Comparison of ENCODE assay signal across 8 mouse cellular contexts in the genomic region with DNA sequence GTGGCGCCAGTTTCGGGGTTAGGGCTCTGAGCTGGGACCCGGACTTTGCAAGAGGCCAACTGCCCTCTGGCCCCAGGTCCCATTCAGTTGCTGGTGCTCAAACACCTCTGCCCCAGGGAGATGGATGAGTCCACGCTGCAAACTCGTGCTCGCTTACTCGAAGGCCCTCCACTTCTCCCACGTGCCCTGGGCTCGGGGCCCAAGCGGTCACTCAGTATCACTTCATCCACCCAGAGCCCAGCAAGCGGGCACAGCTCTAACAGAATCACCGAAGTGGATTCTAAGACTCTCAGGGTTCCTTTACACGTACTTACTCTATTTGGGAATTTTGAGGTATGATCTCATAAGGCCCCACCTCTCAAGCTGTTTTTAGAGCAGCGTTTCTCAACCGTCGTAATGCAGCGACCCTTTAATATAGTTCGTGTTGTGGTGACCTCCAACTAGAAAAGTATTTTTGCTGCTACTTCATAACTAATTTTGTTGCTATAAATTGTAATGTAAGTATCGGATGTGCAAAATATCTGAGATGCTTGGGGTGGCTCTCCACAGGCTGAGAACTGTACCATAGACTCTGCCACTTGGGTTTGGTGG. TPM values are rescaled to one million over a fixed set of nuclear protein-coding genes. Genes with fewer than 3 reads are reported as not detected.
DNase-seq lines count a peak whose midpoint lies in the region; ATAC-seq and TF ChIP-seq lines count a peak whose summit lies in the region.

No protein-coding gene starts in this region.

- no peak overlapping the region for H3K27ac ChIP-seq in cerebellum, adult 2 months (ENCODE audit: insufficient read depth, low read length)
- peak overlapping the region; percentile 66 for H3K27ac ChIP-seq in CH12.LX (ENCODE audit: insufficient read depth, low read depth)
- peak overlapping the region; percentile 84 for H3K27ac ChIP-seq in forebrain, embryonic 12.5 days
- H3K27ac ChIP-seq in kidney, embryonic 14.5 days (ENCODE audit: low read depth, low read length) = peak overlapping the region; percentile 98
- peak overlapping the region; percentile 90 for H3K27ac ChIP-seq in testis, adult 2 months (ENCODE audit: control insufficient read depth, insufficient read depth, low read depth, low read length)

- peaks cover 0 to 20% of the 10 kb centered on the region in 2 experiments for H3K36me3 ChIP-seq in CH12.LX (replicated peaks in 1 of 2; ENCODE audit: control insufficient read depth in 1 of 2, insufficient read depth in 1 of 2, low read length in 1 of 2)
- H3K36me3 ChIP-seq in forebrain, embryonic 12.5 days (replicated peaks) = no peaks in the 10 kb centered on the region
- H3K36me3 ChIP-seq in kidney, embryonic 14.5 days (ENCODE audit: control insufficient read depth, insufficient read depth, low read length) = no peaks in the 10 kb centered on the region
- H3K36me3 ChIP-seq in testis, adult 2 months (ENCODE audit: control insufficient read depth, insufficient read depth, low read length) = no peaks in the 10 kb centered on the region

- peak overlapping the region; percentile 38 for H3K4me3 ChIP-seq in cerebellum, adult 2 months (replicated peaks; ENCODE audit: insufficient read depth, low read depth, low read length)
- H3K4me3 ChIP-seq in CH12.LX (replicated peaks in 1 of 3; ENCODE audit: low read depth in 2 of 3, low read length in 2 of 3, poor library complexity in 1 of 3) = peak overlapping the region; percentile 40 to 97 (median 63)
- H3K4me3 ChIP-seq in forebrain, embryonic 12.5 days (replicated peaks) = peak overlapping the region; percentile 56
- H3K4me3 ChIP-seq in kidney, embryonic 14.5 days (ENCODE audit: low read length) = peak overlapping the region; percentile 63
- H3K4me3 ChIP-seq in testis, adult 2 months (ENCODE audit: control insufficient read depth, low read depth, low read length) = peak overlapping the region; percentile 92

- no peak for TF ChIP-seq POLR2A in cerebellum, adult 2 months (IDR thresholded peaks at IDR 0.05; ENCODE audit: borderline replicate concordance, insufficient read depth, low read length)
- no peak for TF ChIP-seq POLR2A in CH12.LX (IDR thresholded peaks at IDR 0.05; ENCODE audit: low read depth, low read length)
- TF ChIP-seq POLR2A in testis, adult 2 months (IDR thresholded peaks at IDR 0.05; ENCODE audit: control insufficient read depth, low read depth, low read length) = no peak

- H3K9me3 ChIP-seq in CH12.LX (replicated peaks; ENCODE audit: low read length) = peaks cover 8% of the 10 kb centered on the region
- no peaks in the 10 kb centered on the region for H3K9me3 ChIP-seq in forebrain, embryonic 12.5 days
- H3K9me3 ChIP-seq in kidney, embryonic 14.5 days (ENCODE audit: control insufficient read depth, low read length) = 0 out of 2 replicates have a peak, but pooled peaks cover 2% of the 10 kb centered on the region

- no peak for TF ChIP-seq RAD21 in CH12.LX (IDR thresholded peaks at IDR 0.05; ENCODE audit: low read depth, low read length)

- dilution Hi-C loops in CH12.LX (cut with MboI; ENCODE audit: extremely low pct_ligation_motif_present, extremely low pct_unique_long_range_greater_than_20kb, low sequenced_read_pairs) = no loop called here

- H3K4me2 ChIP-seq in CH12.LX (ENCODE audit: insufficient read depth, low read depth, poor library complexity, severe bottlenecking) = peak overlapping the region; percentile 40
- H3K4me2 ChIP-seq in forebrain, embryonic 12.5 days = peak overlapping the region; percentile 78
- H3K4me2 ChIP-seq in kidney, embryonic 14.5 days (replicated peaks; ENCODE audit: low read depth, low read length) = peak overlapping the region; percentile 70

- peaks cover 33% of the 10 kb centered on the region for H3K79me2 ChIP-seq in CH12.LX (replicated peaks; ENCODE audit: control insufficient read depth, extremely low read depth, insufficient read depth, poor library complexity, severe bottlenecking)

- 38% methylated on average over 19 of the region's 19 CpGs for WGBS in cerebellum, adult 2 months
- 31% methylated on average over 19 of the region's 19 CpGs for WGBS in forebrain, embryonic 12.5 days
- 22% methylated on average over 19 of the region's 19 CpGs for WGBS in kidney, embryonic 14.5 days

- H3K4me1 ChIP-seq in cerebellum, adult 2 months (ENCODE audit: control insufficient read depth, insufficient read depth, low read length) = no peaks in the 10 kb centered on the region
- peaks cover 3 to 43% of the 10 kb centered on the region in 2 experiments; a peak in 3 of 4 replicates for H3K4me1 ChIP-seq in CH12.LX (ENCODE audit: control insufficient read depth in 1 of 2, insufficient read depth in 2 of 2)
- H3K4me1 ChIP-seq in forebrain, embryonic 12.5 days = peaks cover 30% of the 10 kb centered on the region
- peaks cover 25% of the 10 kb centered on the region for H3K4me1 ChIP-seq in kidney, embryonic 14.5 days (ENCODE audit: control insufficient read depth, insufficient read depth, low read length)
- peaks cover 11% of the 10 kb centered on the region for H3K4me1 ChIP-seq in testis, adult 2 months (ENCODE audit: control insufficient read depth, insufficient read depth, low read length)

- ATAC-seq in forebrain, embryonic 12.5 days (ENCODE audit: low FRiP score) = peak; percentile 2; the same call in 1 of the 2 replicates
- peak; percentile 8; the same call in 1 of the 2 replicates for ATAC-seq in kidney, embryonic 14.5 days (ENCODE audit: low FRiP score, low TSS enrichment)
- ATAC-seq in inflammation-experienced regulatory T-cells, adult 6 months = no peak

- 0 out of 2 replicates have a peak, but pooled peaks have one; percentile 25 for TF ChIP-seq EP300 in CH12.LX (IDR thresholded peaks at IDR 0.05; ENCODE audit: low read length)

- TF ChIP-seq CTCF in cerebellum, adult 2 months (IDR thresholded peaks at IDR 0.05; ENCODE audit: borderline replicate concordance, insufficient read depth, low read depth, low read length) = no peak
- TF ChIP-seq CTCF in CH12.LX (conservative IDR thresholded peaks at IDR 0.05 in 1 of 2, IDR thresholded peaks at IDR 0.05 in 1 of 2; ENCODE audit: low read depth in 2 of 2, low read length in 2 of 2) = no peak
- no peak for TF ChIP-seq CTCF in testis, adult 2 months (IDR thresholded peaks at IDR 0.05; ENCODE audit: control insufficient read depth, insufficient read depth, insufficient replicate concordance, low read depth, low read length)

- peaks cover 3% of the 10 kb centered on the region; the same call in 1 of the 2 replicates for H3K27me3 ChIP-seq in cerebellum, adult 2 months (ENCODE audit: control insufficient read depth, insufficient read depth, low read length)
- no peaks in the 10 kb centered on the region for H3K27me3 ChIP-seq in CH12.LX (replicated peaks)
- H3K27me3 ChIP-seq in forebrain, embryonic 12.5 days = no peaks in the 10 kb centered on the region
- H3K27me3 ChIP-seq in kidney, embryonic 14.5 days (ENCODE audit: control insufficient read depth, insufficient read depth, low read length) = no peaks in the 10 kb centered on the region
- H3K27me3 ChIP-seq in testis, adult 2 months (ENCODE audit: control insufficient read depth, insufficient read depth, low read length) = no peaks in the 10 kb centered on the region; the same call in 1 of the 2 replicates

- DNase-seq in cerebellum, adult 2 months = no peak
- DNase-seq in cerebellum, adult 11-12 months = no peak
- DNase-seq in CH12.LX (ENCODE audit: extremely low read depth) = no peak
- peak; percentile 80 for DNase-seq in lung, postnatal 36 days

- in situ Hi-C loops in CH12.LX (cut with MboI; ENCODE audit: low pct_ligation_motif_present, low pct_unique_long_range_greater_than_20kb, low sequenced_read_pairs) = loop anchor here (10.0 kb wide), 1 partner anchor 60 kb away; no protein-coding TSS in a partner anchor

- peak overlapping the region; percentile 68 for H3K9ac ChIP-seq in CH12.LX (ENCODE audit: insufficient read depth, low read depth)
- H3K9ac ChIP-seq in forebrain, embryonic 12.5 days = peak overlapping the region; percentile 66
- H3K9ac ChIP-seq in kidney, embryonic 14.5 days (ENCODE audit: low read depth, low read length) = peak overlapping the region; percentile 79

TF ChIP-seq in CH12.LX, 34 proteins besides CTCF, POLR2A, EP300 and RAD21 (continues in another document):
- TF ChIP-seq USF1 (IDR thresholded peaks at IDR 0.05; ENCODE audit: low read depth, low read length) = no peak
- TF ChIP-seq USF2 (conservative IDR thresholded peaks at IDR 0.05; ENCODE audit: low read depth, low read length) = no peak
- no peak for TF ChIP-seq SMC3 (IDR thresholded peaks at IDR 0.05; ENCODE audit: low read depth, low read length)
- no peak for TF ChIP-seq ZC3H11A (IDR thresholded peaks at IDR 0.05; ENCODE audit: low read depth, low read length)
- TF ChIP-seq ZMIZ1 (IDR thresholded peaks at IDR 0.05; ENCODE audit: low read depth, low read length) = no peak
- TF ChIP-seq MAZ (IDR thresholded peaks at IDR 0.05; ENCODE audit: low read depth, low read length) = peak; percentile 66; the same call in 1 of the 2 replicates
- no peak; the same call in 1 of the 2 replicates for TF ChIP-seq ETS1 (conservative IDR thresholded peaks at IDR 0.05; ENCODE audit: low read depth, low read length)
- TF ChIP-seq GABPA (IDR thresholded peaks at IDR 0.05; ENCODE audit: insufficient replicate concordance, low read depth, low read length) = no peak
- TF ChIP-seq ZKSCAN1 (IDR thresholded peaks at IDR 0.05; ENCODE audit: borderline replicate concordance, low read depth, low read length) = no peak
- TF ChIP-seq UBTF (IDR thresholded peaks at IDR 0.05; ENCODE audit: low read depth, low read length) = no peak; the same call in 1 of the 2 replicates

RNA-seq across cellular contexts. Expression of a gene that starts 0.8 kb away (rescaled TPM):
- 18.6 and 19.6 TPM in 2 replicates for polyA plus RNA-seq in cerebellum, adult 2 months (2012; rRNA removed)
- total RNA-seq in CH12.LX (2012; rRNA removed) (11.6 and 13.9 TPM in 2 replicates), CH12.LX (2014; rRNA removed) (21.7 and 23.3 TPM in 2 replicates)
- polyA plus RNA-seq in CH12.LX (2012; ENCODE audit: insufficient read length, low read depth) = 32.6 and 35.5 TPM in 2 replicates
- 18.6 and 20.4 TPM in 2 replicates for polyA plus RNA-seq in forebrain, embryonic 12.5 days (2016; fragmentation: Nextera tagmentation; extraction: Ambion mirVana)
- 57.1 and 67.6 TPM in 2 replicates for polyA plus RNA-seq in kidney, embryonic 14.5 days (2014; fragmentation: Nextera tagmentation; extraction: Ambion mirVana)
- 11.5 and 14.0 TPM in 2 replicates for polyA plus RNA-seq in testis, adult 2 months (2012; rRNA removed)
- 10 to 100 TPM; 37.2 to 54.1 (median 46.1) TPM for polyA plus RNA-seq in inflammation-experienced regulatory T-cells, adult 6 months (2017; shearing (Covaris generic))

RNA-seq across cellular contexts. Expression of a gene that starts 46.2 kb away (rescaled TPM):
- polyA plus RNA-seq in cerebellum, adult 2 months (2012; rRNA removed) = 252 and 264 TPM in 2 replicates
- 83.1 and 105 TPM in 2 replicates for total RNA-seq in CH12.LX (2012; rRNA removed)
- 229 and 278 TPM in 2 replicates for total RNA-seq in CH12.LX (2014; rRNA removed)
- 373 and 540 TPM in 2 replicates for polyA plus RNA-seq in CH12.LX (2012; ENCODE audit: insufficient read length, low read depth)
- 448 and 488 TPM in 2 replicates for polyA plus RNA-seq in forebrain, embryonic 12.5 days (2016; fragmentation: Nextera tagmentation; extraction: Ambion mirVana)
- 300 and 331 TPM in 2 replicates for polyA plus RNA-seq in kidney, embryonic 14.5 days (2014; fragmentation: Nextera tagmentation; extraction: Ambion mirVana)
- 42.0 and 60.0 TPM in 2 replicates for polyA plus RNA-seq in testis, adult 2 months (2012; rRNA removed)
- 100 to 1,000 TPM in 2 of 3 experiments, 10 to 100 TPM in 1; 98.6 to 213 (median 185) TPM for polyA plus RNA-seq in inflammation-experienced regulatory T-cells, adult 6 months (2017; shearing (Covaris generic))

Comparison
In these comparisons a context has a peak if more than half of its experiments do, and no peak if none do; other contexts are left out.
1. H3K4me3 ChIP-seq: peak in every context shown above with its lines; median percentile 92 in testis, adult 2 months; 63 in CH12.LX; 63 in kidney, embryonic 14.5 days; 56 in forebrain, embryonic 12.5 days; 38 in cerebellum, adult 2 months.